Mouse (Mus musculus) 3T3-L1 (cell line): ENCODE results near the gene Arhgap18.
"Not testable (repeated sequence)": the region's sequence is repeated elsewhere in the genome, so short reads cannot be mapped to it uniquely, and the experiment has no call there.

Experiments
- DNase-seq: peaks from one replicate; pipeline ENCODE4 v3.0.0-alpha.2; 2015; ENCODE audit warnings: low read depth, low spot score

Arhgap18 gene

GRCm38 (mm10) chr10:26900426-26900825 lies 147.2 kb downstream of the Arhgap18 start:
- DNase-seq: peak; percentile 66

- no peak for DNase-seq
Observed at GRCm38 (mm10) chr10:26903781-26904180, 150.6 kb downstream of the Arhgap18 start.

GRCm38 (mm10) chr10:26911176-26911575 lies 158.0 kb downstream of the Arhgap18 start:
- no peak for DNase-seq

- DNase-seq: no peak
Observed at GRCm38 (mm10) chr10:26912112-26912797, 159.0 kb downstream of the Arhgap18 start.

GRCm38 (mm10) chr10:26912807-26913206 lies 159.6 kb downstream of the Arhgap18 start:
- no peak for DNase-seq

- DNase-seq: peak; percentile 88
Observed at GRCm38 (mm10) chr10:26919307-26919977, 166.2 kb downstream of the Arhgap18 start.

- DNase-seq: no peak
Observed at GRCm38 (mm10) chr10:26920383-26920979, 167.3 kb downstream of the Arhgap18 start.

- DNase-seq: not testable (repeated sequence)
Observed at GRCm38 (mm10) chr10:26936056-26936455, 182.8 kb downstream of the Arhgap18 start.

GRCm38 (mm10) chr10:26938464-26938863 lies 185.2 kb downstream of the Arhgap18 start:
- not testable (repeated sequence) for DNase-seq

GRCm38 (mm10) chr10:26939549-26939948 lies 186.3 kb downstream of the Arhgap18 start:
- DNase-seq: peak; percentile 12

- no peak for DNase-seq
Observed at GRCm38 (mm10) chr10:26948331-26948730, 195.1 kb downstream of the Arhgap18 start.

- DNase-seq: no peak
Observed at GRCm38 (mm10) chr10:26949667-26950066, 196.4 kb downstream of the Arhgap18 start.

- no peak for DNase-seq
Observed at GRCm38 (mm10) chr10:26950448-26950847, 197.2 kb downstream of the Arhgap18 start.

GRCm38 (mm10) chr10:26958513-26958912 lies 205.3 kb downstream of the Arhgap18 start:
- DNase-seq: peak; percentile 51
